Mouse (Mus musculus) monocyte, adult 2 months (primary cell): ENCODE measurements around the gene Tpte.
"Not testable (repeated sequence)": the region's sequence is repeated elsewhere in the genome, so short reads cannot be mapped to it uniquely, and the experiment has no call there.

Experiments used
- DNase-seq, 2 experiments: peaks; one replicate each; pipeline ENCODE4 v3.0.0; 2022; ENCODE audit warnings: low spot score in 2 of 2, low read depth in 1 of 2

Gene Tpte

DNA sequence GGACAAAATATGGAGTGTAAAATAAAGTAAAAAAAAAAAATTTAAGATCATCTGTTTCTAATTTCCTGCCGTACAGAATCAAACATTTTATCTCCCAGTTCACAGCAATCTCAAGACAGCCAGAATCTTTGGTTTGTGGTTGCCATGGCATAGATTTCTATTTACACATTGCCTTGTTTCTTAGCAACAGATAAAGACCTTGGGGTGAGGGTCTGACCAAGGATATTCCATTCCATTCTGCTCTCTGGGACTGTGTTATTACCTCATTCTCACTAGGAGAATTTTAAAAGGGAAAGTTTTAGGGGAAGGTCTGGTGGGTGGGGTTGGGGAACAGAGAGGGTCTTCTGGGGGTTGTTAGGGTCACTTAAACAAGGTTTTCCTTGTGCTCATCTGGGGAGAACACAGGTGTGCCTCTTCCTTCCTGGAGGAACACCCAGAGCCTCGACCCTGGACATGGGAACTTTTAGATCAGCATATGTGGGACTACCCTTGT, at the start of gene Tpte:
TSS of gene Tpte (plus strand) at position 443 of the 493 bp plus-strand sequence.
- DNase-seq: no peak

- no peak for DNase-seq
These were observed 40.3 kb upstream of the Tpte start for GRCm38 (mm10) chr8:22242986-22243385.

- no peak for DNase-seq
These were observed 37.6 kb upstream of the Tpte start for GRCm38 (mm10) chr8:22245663-22246062.

DNA sequence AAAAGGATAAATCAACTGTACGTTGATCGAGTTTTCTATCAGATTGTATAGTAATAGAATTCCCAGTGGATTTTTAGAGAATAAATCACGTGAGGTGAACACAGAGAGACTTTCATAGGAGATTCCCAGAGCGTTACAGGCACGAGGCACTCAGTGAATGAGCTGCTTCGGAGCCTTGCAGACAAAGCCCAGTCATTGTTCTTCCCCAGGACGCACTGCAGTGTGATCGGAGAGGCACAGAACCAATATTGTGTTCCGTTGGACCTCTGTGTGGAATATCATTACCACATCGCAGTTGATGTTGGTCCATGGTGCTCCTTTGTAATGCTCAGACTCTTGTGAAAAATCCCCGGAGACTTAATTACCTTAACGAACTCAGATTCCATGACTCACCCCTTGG, 35.3 kb upstream of the Tpte start:
- no peak for DNase-seq

- DNase-seq: no peak
These were observed 34.2 kb upstream of the Tpte start for GRCm38 (mm10) chr8:22249080-22249479.

- no peak for DNase-seq
These were observed 24.2 kb upstream of the Tpte start for GRCm38 (mm10) chr8:22258946-22259450.

GRCm38 (mm10) chr8:22259531-22259930, 23.7 kb upstream of the Tpte start:
- no peak for DNase-seq

DNA sequence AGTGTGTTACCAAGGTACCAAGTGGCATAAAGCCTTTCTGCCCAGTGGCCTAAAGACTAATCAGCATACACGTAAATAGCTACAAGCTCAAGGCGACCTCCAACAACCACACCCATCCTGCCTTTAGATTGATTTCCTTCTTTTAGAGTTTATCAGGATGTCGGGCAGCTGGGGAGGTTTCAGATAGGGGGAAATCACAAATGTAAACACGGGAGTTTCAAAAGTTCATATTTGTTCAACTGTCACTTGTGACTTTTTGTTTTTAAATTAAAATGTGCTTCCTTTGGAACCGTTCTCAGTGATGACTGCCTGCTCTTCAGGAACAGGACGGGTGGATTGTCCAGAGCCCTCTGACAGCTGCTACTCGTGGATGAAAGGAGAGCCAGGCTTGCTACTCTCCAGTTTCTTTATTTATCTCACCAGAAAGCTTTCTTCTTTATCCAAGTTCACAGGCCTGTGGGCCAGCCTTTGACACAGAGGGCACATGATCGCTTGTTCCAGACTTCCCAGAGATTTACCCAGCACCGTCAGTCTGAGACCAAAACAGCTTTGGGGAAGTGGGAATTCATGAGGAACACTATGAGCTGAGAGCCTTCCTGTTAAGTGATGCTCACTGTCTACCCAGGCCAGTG, 23.0 kb upstream of the Tpte start:
- no peak for DNase-seq

- no peak for DNase-seq
These were observed 21.0 kb upstream of the Tpte start for GRCm38 (mm10) chr8:22262267-22262666.

GRCm38 (mm10) chr8:22264292-22264691, 18.9 kb upstream of the Tpte start:
- no peak for DNase-seq

- no peak for DNase-seq
These were observed 18.5 kb upstream of the Tpte start for GRCm38 (mm10) chr8:22264787-22265186.

- no peak for DNase-seq
These were observed 18.0 kb upstream of the Tpte start for GRCm38 (mm10) chr8:22265194-22265593.

DNA sequence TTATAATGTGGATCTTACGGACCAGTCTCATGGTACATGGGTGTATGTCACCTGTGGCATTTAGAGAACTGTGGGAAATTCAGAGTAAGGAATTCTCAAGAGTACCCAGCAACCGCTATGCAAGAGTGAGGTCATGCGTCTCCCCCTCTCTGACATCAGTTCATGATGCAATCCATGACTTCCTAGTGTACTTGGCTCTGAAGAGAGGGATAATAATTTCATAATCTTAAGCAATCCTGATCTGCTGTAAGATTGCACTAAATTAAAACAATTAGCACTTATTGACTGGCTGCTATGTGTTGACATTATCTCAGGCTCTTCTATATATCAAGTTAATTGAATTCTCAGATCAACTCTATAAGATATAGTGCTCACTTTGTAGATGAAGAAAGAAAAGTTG, 16.4 kb upstream of the Tpte start:
- no peak for DNase-seq

DNA sequence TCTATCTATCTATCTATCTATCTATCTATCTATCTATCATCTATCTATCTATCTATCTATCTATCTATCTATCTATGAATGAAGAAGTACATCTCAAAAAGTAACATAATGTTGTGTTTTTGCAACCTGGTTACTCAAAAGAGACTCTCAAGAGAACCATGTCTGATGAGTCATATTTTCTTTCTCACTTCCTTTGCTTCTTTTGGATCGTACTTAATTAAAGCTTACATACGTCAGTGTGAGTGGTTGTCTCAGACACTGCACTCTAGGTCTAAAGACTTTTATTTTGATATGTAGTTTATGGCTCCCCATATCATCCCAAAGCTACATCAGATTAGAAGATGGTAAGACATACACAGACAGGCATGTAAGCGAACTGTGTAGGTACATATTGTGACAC, 10.1 kb upstream of the Tpte start:
- DNase-seq: no peak

DNA sequence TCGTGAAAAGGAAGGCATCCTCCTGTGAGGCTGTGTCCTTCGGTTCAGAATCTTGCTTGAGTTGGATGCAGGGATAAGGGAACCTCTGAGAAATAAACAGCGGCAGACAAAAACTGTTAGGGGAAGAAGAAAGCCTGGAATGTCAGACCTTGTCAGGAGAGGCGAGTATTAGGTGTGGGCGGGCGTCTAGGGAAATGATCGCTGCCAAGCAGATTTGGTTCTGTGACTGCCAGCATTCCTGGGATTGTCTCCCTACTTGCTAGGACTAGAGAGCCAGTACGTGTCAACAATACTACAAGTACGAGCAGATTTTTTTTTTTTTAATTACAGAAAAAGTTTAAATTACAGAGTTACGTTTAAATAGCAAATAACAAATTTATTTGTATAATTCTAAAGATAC, 8.6 kb upstream of the Tpte start:
- no peak for DNase-seq

- DNase-seq: no peak
These were observed 19.1 kb downstream of the Tpte start for GRCm38 (mm10) chr8:22302326-22302725.

DNA sequence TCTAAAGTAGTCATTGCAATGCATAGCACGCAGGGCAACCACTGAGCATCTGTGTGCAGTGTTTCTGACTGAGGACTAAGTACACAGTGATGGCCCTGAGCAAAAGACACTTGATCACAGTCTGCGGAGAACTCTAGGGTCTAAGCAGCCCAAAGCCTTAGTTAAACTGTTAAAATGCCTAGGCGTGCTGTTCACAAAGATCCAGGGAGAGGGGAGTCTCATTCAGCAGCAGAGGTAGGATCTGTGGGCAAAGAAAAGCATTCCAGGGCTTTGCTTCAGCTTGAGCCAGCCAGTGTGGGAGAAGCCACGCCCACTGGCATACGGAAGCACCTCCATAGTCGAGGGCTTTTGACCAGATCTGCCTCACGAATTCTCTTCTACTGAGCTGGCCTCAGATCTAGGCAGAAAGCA, 19.7 kb downstream of the Tpte start:
- no peak for DNase-seq

GRCm38 (mm10) chr8:22304045-22304444, 20.8 kb downstream of the Tpte start:
- not testable (repeated sequence) for DNase-seq

DNA sequence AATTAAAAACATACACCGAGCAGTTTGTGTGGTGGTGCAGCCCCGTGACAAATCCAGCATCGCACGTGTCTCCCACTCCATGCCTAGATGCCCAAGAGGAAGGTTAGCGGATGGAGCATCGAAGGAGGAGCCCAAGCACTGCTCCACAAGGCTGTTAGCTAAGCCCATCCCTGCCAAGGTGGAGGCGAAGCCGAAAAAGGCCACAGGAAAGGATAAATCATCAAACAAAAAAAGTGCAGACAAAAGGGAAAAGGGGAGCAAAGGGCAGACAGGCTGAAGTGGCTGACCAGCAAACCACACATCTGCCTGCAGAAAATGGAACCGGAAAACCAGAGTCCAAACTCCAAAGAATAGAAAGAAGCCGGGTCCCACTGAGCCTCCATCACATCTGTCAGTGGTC, 23.8 kb downstream of the Tpte start:
- DNase-seq: no peak

DNA sequence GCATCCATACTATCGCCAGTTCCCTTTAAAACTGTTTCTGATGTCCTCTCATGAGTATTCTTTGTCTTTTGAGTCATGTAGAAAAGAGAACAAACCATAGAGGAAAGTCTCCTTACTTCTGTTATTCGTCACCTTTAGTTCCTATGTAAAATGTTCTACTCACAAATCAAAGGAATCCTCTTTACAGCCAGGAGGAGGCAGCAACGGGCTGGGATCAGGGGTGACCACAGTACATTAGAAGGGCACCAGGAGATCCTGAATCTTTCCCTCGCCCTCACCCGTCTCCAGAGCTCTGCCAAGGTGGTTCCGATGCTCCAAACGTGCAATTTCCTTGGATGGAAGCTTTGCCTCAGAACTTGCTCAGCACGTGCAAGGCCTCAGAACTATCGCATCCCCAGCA, 28.2 kb downstream of the Tpte start:
- no peak for DNase-seq

DNA sequence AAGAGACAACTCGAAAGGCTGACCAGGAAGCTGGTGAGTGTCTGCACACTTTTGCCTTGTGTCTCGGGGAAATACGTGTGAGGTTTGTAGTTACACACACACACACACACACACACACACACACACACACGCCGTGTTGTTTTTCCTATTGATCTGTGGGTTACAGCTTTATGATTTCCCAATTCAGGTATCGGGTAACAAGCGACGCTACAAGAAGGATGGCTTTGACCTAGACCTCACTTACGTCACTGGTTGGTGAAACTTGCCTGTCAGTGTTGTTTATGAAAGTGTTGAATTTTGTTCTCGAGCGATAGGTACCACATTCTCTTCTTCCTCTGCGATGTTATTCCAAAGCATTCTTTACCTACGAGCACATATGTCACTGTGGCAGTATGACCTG, 52.2 kb downstream of the Tpte start:
- no peak for DNase-seq

GRCm38 (mm10) chr8:22359359-22359758, 76.1 kb downstream of the Tpte start:
- no peak for DNase-seq

GRCm38 (mm10) chr8:22359882-22360281, 76.6 kb downstream of the Tpte start:
- no peak for DNase-seq
